Mouse (Mus musculus): Measurements from ENCODE around the gene Tyrp1. TPM values are rescaled to one million over a fixed set of nuclear protein-coding genes. Genes with fewer than 3 reads are reported as not detected.

Gene Tyrp1
- polyA plus RNA-seq, 1 experiment from 2014 or later, result not detected

DNA sequence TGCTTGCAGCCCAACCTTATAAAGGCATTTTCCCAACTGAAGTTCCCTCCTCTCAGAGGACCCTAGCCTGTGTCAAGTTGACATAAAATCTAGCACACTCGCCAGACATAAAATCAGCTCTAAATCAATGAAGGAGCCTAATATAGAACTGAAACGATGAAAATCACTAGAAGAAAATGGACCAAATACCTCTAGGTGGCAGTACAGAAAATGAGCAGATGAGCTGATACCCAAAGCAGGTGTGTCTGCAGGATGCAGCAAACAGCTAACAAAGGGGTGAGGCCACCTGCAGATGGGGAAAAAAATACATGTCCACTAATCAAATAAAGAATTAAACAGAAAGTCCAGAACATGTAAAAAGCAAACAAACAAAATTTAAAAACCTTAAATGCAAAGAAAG lies 35.7 kb downstream of the Tyrp1 start:
- Histone ChIP-seq H3K4me3 (ENCODE audit: control insufficient read depth in 1 of 2, insufficient read depth in 1 of 2, low read depth in 1 of 2, low read length in 2 of 2) (no peak overlapping the region), H3K36me3 (ENCODE audit: control insufficient read depth, insufficient read depth, low read length) (no peaks in the 10 kb centered on the region), H3K9ac (ENCODE audit: low read length) (no peak overlapping the region), H3K27me3 (ENCODE audit: control insufficient read depth, insufficient read depth, low read length) (no peaks in the 10 kb centered on the region), H3K4me2 (ENCODE audit: low read length) (no peak overlapping the region), H3K27ac (replicated peaks in 1 of 2; ENCODE audit: control insufficient read depth in 1 of 2, insufficient read depth in 1 of 2, low read depth in 2 of 2, low read length in 2 of 2) (no peak overlapping the region), H3K9me3 (ENCODE audit: control insufficient read depth, low read length) (no peaks in the 10 kb centered on the region), H3K4me1 (ENCODE audit: control insufficient read depth in 2 of 2, insufficient read depth in 2 of 2, low read length in 2 of 2) (peaks cover 0 to 3% of the 10 kb centered on the region in 2 experiments; a peak in 1 of 4 replicates)
- 35% methylated on average over 2 of the region's 2 CpGs for WGBS
- no peak for ATAC-seq (ENCODE audit: insufficient number of reproducible peaks, insufficient read depth, low FRiP score, low read depth)

DNA sequence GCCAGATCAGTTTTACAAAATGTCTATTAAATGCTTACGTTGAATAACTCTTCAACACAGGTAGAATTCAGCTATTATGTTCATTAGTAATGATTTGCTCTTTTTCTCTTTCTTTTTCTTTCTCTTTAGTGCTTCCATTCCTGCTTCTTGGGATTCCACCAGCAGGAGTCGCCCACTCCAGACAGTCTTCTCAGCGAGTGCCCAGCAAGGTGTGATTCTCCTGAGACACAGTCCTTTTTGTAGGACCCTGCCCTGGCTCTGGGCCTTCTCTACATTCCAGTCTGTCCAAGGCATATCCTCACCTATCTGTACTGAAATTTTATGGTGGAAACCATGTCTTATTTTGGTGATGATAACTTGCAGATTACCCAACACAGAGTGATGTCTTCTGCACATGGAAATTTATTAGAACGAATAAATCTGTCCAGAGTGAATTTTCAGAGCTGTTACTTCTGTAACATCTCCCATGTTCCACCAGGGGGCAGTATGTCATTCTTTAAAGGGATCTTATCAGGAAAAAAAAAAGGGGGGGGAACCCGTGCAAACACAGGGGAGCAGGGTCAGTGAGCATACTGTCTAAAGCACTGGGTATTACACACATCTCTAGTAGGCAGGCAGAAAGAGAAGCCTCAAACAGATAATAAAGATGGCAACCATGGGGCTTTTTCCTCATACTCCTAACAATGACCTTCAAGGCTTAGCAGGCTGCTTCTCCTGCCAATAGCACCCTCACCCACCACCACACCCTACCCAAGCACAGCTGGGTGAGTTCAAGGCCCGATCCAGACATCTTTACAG lies 39.1 kb downstream of the Tyrp1 start:
- H3K4me2 ChIP-seq (ENCODE audit: low read length), result no peak overlapping the region
- H3K4me3 ChIP-seq (ENCODE audit: control insufficient read depth in 1 of 2, insufficient read depth in 1 of 2, low read depth in 1 of 2, low read length in 2 of 2), result no peak overlapping the region
- ATAC-seq (ENCODE audit: insufficient number of reproducible peaks, insufficient read depth, low FRiP score, low read depth), result no peak
- no peaks in the 10 kb centered on the region for H3K9me3 ChIP-seq (ENCODE audit: control insufficient read depth, low read length)
- 35% methylated on average over 6 of the region's 6 CpGs for WGBS
- no peaks in the 10 kb centered on the region for H3K36me3 ChIP-seq (ENCODE audit: control insufficient read depth, insufficient read depth, low read length)
- H3K27me3 ChIP-seq (ENCODE audit: control insufficient read depth, insufficient read depth, low read length), result no peaks in the 10 kb centered on the region
- H3K4me1 ChIP-seq (ENCODE audit: control insufficient read depth in 2 of 2, insufficient read depth in 2 of 2, low read length in 2 of 2), result no peaks in the 10 kb centered on the region
- H3K9ac ChIP-seq (ENCODE audit: low read length), result no peak overlapping the region
- H3K27ac ChIP-seq (replicated peaks in 1 of 2; ENCODE audit: control insufficient read depth in 1 of 2, insufficient read depth in 1 of 2, low read depth in 2 of 2, low read length in 2 of 2), result no peak overlapping the region

DNA sequence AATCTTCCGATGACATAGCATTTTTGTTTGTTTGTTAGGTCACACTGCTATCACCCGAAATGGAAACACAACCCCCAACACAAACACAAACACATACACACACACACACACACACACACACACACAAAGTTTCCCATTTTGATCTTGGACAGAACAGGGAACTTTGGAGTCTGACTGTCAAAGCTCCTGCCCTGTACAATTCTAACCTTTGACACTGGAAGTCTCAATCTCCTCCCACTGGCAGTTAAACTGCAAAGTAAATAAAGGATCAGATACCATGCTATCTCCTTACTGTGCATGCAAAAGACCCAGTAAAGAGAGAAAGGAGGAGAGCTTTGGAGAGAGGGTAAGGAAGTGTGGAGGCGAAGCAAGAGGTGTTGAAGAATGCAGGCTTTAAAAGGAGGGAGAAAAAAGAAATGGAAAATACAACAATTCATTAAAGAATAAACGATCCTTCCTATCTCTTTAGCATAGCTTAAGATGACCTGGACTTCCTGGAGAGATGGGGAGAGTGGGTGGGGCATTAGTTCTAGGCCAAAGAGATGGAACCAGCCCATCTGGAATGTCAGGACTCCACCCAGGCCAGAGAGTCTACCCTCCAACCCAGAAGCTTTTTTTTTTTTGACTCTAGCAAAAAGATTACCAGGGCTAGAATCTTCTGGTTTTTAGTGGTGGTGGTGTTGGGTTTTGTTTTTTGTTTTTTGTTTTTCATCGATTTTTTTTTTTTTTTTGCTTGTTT lies 40.4 kb downstream of the Tyrp1 start:
- no peak for ATAC-seq (ENCODE audit: insufficient number of reproducible peaks, insufficient read depth, low FRiP score, low read depth)
- Histone ChIP-seq H3K9me3 (ENCODE audit: control insufficient read depth, low read length) (no peaks in the 10 kb centered on the region), H3K4me1 (ENCODE audit: control insufficient read depth in 2 of 2, insufficient read depth in 2 of 2, low read length in 2 of 2) (no peaks in the 10 kb centered on the region), H3K27me3 (ENCODE audit: control insufficient read depth, insufficient read depth, low read length) (no peaks in the 10 kb centered on the region), H3K27ac (replicated peaks in 1 of 2; ENCODE audit: control insufficient read depth in 1 of 2, insufficient read depth in 1 of 2, low read depth in 2 of 2, low read length in 2 of 2) (no peak overlapping the region), H3K4me3 (ENCODE audit: control insufficient read depth in 1 of 2, insufficient read depth in 1 of 2, low read depth in 1 of 2, low read length in 2 of 2) (no peak overlapping the region), H3K9ac (ENCODE audit: low read length) (no peak overlapping the region), H3K36me3 (ENCODE audit: control insufficient read depth, insufficient read depth, low read length) (no peaks in the 10 kb centered on the region), H3K4me2 (ENCODE audit: low read length) (no peak overlapping the region)
- WGBS, result 46% methylated on average over 5 of the region's 5 CpGs

DNA sequence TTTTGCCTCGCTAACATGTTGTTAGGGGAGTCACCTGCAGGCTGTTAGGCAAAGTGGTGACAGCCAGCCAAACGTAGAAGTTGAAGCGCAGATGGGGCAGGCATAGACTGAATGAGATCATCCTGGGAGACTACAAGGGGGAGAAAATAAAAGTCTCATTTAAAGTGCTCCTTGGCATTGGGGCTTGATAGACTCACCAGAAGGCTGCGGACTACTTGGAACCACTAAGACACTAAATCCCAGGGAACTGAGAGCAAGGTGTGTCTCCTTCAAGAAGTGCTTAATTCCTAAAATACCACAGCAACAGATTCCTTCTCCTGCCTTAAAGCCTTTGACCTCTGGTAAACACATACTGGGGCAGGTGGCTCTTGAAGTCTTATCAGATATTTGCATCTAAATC lies 41.1 kb downstream of the Tyrp1 start:
- Histone ChIP-seq H3K9ac (ENCODE audit: low read length) (no peak overlapping the region), H3K4me3 (ENCODE audit: control insufficient read depth in 1 of 2, insufficient read depth in 1 of 2, low read depth in 1 of 2, low read length in 2 of 2) (no peak overlapping the region), H3K36me3 (ENCODE audit: control insufficient read depth, insufficient read depth, low read length) (no peaks in the 10 kb centered on the region), H3K4me2 (ENCODE audit: low read length) (no peak overlapping the region), H3K4me1 (ENCODE audit: control insufficient read depth in 2 of 2, insufficient read depth in 2 of 2, low read length in 2 of 2) (no peaks in the 10 kb centered on the region), H3K27me3 (ENCODE audit: control insufficient read depth, insufficient read depth, low read length) (no peaks in the 10 kb centered on the region), H3K9me3 (ENCODE audit: control insufficient read depth, low read length) (no peaks in the 10 kb centered on the region), H3K27ac (replicated peaks in 1 of 2; ENCODE audit: control insufficient read depth in 1 of 2, insufficient read depth in 1 of 2, low read depth in 2 of 2, low read length in 2 of 2) (no peak overlapping the region)
- WGBS, result 35% methylated on average over 4 of the region's 4 CpGs
- ATAC-seq (ENCODE audit: insufficient number of reproducible peaks, insufficient read depth, low FRiP score, low read depth), result no peak

DNA sequence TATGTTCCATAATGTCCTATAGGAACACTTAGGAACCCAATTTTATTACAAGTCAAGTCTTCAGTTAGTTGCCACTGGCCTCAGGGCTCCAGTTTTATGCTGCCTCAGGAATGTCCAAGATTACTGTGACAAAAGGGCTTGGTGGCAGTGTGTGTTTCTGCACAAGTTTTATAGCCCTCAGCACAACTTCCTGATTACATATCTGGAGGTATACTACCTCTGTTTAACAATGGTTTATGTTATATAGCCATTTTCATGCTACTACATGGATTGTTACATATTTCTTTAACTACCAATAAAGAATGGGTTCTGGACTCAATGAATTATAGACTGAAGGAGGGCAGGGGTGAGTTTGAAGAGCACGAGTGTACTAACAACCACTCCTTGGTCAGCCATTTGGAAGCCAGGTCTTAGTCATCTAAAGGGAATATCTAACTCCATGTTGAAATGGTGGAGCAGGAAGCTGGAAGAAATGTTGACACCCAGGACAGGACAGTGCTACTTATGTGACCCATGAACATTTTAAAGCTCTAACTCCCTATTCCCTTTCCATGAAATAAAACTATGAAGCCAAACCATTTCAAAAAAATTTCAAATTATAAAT lies 48.2 kb downstream of the Tyrp1 start:
- H3K4me2 ChIP-seq (ENCODE audit: low read length), result no peak overlapping the region
- H3K27ac ChIP-seq (replicated peaks in 1 of 2; ENCODE audit: control insufficient read depth in 1 of 2, insufficient read depth in 1 of 2, low read depth in 2 of 2, low read length in 2 of 2), result no peak overlapping the region
- WGBS, result 90% methylated on average over 1 of the region's 1 CpGs
- H3K9ac ChIP-seq (ENCODE audit: low read length), result no peak overlapping the region
- H3K9me3 ChIP-seq (ENCODE audit: control insufficient read depth, low read length), result no peaks in the 10 kb centered on the region
- H3K36me3 ChIP-seq (ENCODE audit: control insufficient read depth, insufficient read depth, low read length), result no peaks in the 10 kb centered on the region
- H3K4me3 ChIP-seq (ENCODE audit: control insufficient read depth in 1 of 2, insufficient read depth in 1 of 2, low read depth in 1 of 2, low read length in 2 of 2), result no peak overlapping the region
- no peak for ATAC-seq (ENCODE audit: insufficient number of reproducible peaks, insufficient read depth, low FRiP score, low read depth)
- no peaks in the 10 kb centered on the region for H3K4me1 ChIP-seq (ENCODE audit: control insufficient read depth in 2 of 2, insufficient read depth in 2 of 2, low read length in 2 of 2)
- H3K27me3 ChIP-seq (ENCODE audit: control insufficient read depth, insufficient read depth, low read length), result no peaks in the 10 kb centered on the region

DNA sequence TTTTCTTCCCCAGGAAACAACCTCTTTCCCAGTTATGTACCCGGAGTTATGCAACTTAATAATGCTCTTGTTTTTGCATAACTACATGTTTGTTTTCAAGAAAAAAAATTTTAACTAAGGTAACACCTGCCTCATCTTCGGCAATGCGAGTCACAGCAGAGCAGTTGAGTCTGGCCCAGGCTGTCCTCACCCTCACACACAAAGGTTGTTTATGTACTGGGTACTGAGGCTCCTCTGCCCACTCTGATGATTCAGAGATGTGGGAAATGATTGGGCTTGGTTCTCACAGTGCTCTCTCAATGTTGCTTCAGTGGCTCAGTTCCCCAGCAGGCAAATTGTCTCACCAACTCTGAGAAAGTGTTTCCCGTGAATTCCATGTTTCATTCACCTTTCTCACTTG lies 52.7 kb downstream of the Tyrp1 start:
- no peaks in the 10 kb centered on the region for H3K36me3 ChIP-seq (ENCODE audit: control insufficient read depth, insufficient read depth, low read length)
- no peak overlapping the region for H3K9ac ChIP-seq (ENCODE audit: low read length)
- no peak overlapping the region for H3K4me2 ChIP-seq (ENCODE audit: low read length)
- no peaks in the 10 kb centered on the region for H3K9me3 ChIP-seq (ENCODE audit: control insufficient read depth, low read length)
- 68% methylated on average over 4 of the region's 4 CpGs for WGBS
- H3K27me3 ChIP-seq (ENCODE audit: control insufficient read depth, insufficient read depth, low read length), result no peaks in the 10 kb centered on the region
- no peaks in the 10 kb centered on the region for H3K4me1 ChIP-seq (ENCODE audit: control insufficient read depth in 2 of 2, insufficient read depth in 2 of 2, low read length in 2 of 2)
- ATAC-seq (ENCODE audit: insufficient number of reproducible peaks, insufficient read depth, low FRiP score, low read depth), result no peak
- no peak overlapping the region for H3K27ac ChIP-seq (replicated peaks in 1 of 2; ENCODE audit: control insufficient read depth in 1 of 2, insufficient read depth in 1 of 2, low read depth in 2 of 2, low read length in 2 of 2)
- H3K4me3 ChIP-seq (ENCODE audit: control insufficient read depth in 1 of 2, insufficient read depth in 1 of 2, low read depth in 1 of 2, low read length in 2 of 2), result no peak overlapping the region

DNA sequence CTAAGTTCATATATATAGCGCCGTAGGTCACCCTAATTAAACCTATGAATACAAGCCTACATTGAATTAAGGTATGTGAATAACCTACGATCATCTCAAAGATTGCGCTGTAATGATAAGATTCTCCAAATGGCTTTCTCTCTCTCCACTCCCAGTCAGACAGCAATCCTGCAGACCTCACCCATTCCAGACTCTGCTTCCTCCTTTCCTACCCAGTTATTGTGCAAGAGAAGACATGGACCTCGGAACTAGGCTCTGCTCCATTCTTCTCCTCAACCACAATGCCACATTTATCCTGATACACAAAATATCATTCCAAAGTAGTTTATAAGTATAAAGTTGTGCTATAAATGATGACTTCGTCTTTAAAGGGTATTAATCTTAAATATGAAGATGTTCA lies 57.1 kb downstream of the Tyrp1 start:
- H3K4me2 ChIP-seq (ENCODE audit: low read length), result no peak overlapping the region
- WGBS, result 88% methylated on average over 6 of the region's 6 CpGs
- no peaks in the 10 kb centered on the region for H3K4me1 ChIP-seq (ENCODE audit: control insufficient read depth in 2 of 2, insufficient read depth in 2 of 2, low read length in 2 of 2)
- H3K9me3 ChIP-seq (ENCODE audit: control insufficient read depth, low read length), result no peaks in the 10 kb centered on the region
- no peaks in the 10 kb centered on the region for H3K27me3 ChIP-seq (ENCODE audit: control insufficient read depth, insufficient read depth, low read length)
- no peak overlapping the region for H3K9ac ChIP-seq (ENCODE audit: low read length)
- no peak overlapping the region for H3K4me3 ChIP-seq (ENCODE audit: control insufficient read depth in 1 of 2, insufficient read depth in 1 of 2, low read depth in 1 of 2, low read length in 2 of 2)
- no peak overlapping the region for H3K27ac ChIP-seq (replicated peaks in 1 of 2; ENCODE audit: control insufficient read depth in 1 of 2, insufficient read depth in 1 of 2, low read depth in 2 of 2, low read length in 2 of 2)
- no peak for ATAC-seq (ENCODE audit: insufficient number of reproducible peaks, insufficient read depth, low FRiP score, low read depth)
- H3K36me3 ChIP-seq (ENCODE audit: control insufficient read depth, insufficient read depth, low read length), result no peaks in the 10 kb centered on the region

Data from heart, embryonic 14.5 days (tissue).